Mouse (Mus musculus): Measurements from ENCODE around the gene Sh2d6.
"Not testable (repeated sequence)": the region's sequence is repeated elsewhere in the genome, so short reads cannot be mapped to it uniquely, and the experiment has no call there.

Sh2d6 gene

DNA sequence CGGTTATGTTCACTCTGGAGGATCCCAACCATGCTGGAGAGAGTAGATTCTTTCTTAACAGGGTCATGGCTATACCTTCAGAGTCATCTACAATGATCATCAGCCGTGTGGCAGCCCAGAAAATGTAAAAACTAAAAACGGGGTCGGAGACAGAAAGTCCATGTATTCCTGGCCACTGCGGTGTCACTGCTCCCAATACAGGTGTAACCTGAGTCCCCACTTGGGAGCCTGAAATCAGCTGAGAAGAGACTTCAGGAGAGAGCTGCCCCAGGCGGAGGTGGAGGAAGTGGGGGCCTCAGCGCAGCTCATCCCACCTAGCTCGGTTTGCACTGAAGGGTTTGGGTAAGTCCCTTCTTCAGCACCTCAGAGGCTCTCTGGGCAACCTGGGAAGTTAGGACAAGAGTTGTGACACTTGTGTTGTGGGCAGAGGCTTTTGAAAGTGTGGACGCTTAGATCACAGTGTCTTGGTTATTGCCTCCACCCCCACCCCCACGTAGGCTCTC is 16.5 kb upstream of the Sh2d6 start:
- in situ Hi-C loops (cut with MboI, MseI): no loop called here

DNA sequence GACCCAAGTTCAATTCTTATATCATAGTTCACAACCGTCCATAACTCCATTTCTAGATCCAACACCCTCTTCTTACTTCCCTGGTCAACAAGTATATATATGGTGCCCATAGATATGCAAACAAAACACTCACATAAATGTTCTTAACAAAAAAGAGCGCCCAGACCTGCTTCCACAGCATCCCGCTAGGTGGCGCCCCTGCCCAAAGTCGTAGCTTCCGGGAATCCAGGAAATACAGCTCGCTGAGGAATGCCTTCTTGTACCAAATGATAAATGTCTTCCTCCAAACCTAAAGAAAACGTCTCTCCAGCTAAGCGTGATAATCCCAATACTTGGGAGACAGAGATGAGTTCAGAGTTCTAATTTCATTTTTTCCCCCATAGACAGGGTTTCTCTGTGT is 13.7 kb upstream of the Sh2d6 start:
- in situ Hi-C loops (cut with MboI, MseI): no loop called here

DNA sequence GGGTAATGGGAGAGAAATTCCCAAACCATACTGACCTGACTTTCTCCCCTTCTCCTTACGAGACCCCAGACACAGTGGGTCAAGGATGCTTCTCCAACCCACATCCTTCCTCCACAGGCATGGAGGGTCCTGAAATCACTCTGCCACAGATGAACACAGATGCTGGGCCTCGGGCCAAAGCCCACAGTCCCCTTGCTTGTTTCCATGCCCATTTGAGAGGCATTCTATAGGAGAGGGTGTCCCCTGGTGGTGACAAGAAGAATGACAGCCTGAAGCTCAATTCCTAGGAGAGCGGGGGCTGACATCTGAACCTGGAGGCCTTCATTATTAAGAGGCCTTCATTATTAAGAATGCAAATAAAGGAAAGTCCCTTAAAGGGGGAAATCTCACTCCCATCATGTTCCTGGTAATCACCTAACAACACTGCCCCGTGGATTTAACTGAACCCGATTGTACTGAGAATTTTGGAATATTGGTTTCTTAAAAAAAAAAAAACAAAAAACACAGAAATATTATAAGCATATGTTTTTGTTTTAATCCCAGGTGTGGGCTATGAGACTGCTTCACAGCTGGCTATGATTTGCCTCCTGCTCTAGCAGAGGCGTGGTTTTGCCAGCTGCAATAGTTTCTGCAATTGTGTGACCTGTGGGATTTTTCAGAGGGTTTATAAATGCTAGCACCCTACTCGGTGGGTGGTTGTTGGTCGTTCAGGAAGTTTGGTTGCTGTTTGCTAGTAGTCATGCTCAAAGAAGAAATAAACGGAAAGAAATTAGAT is 12.7 kb upstream of the Sh2d6 start:
- in situ Hi-C loops (cut with MboI, MseI): no loop called here

DNA sequence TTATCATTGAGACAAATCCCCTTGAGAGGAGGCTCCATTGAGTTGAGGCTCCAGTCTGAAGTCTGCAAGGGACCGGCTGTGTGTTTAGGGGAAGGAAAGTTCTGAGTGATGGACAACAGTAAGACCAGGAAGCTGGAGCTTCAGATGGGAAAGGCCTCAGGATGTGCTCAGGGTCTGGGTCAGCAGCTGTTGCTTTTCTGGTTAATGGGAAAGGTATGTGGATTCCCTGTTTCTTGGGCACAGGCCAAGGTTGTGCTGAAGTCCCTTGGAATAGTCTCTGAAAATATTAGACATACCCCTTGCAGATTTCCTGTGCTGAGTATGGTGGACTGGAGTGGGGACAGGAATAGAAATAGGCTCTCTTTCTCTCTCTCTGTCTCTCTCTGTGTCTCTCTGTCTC is 12.0 kb upstream of the Sh2d6 start:
- in situ Hi-C loops (cut with MboI, MseI): not testable (repeated sequence)

DNA sequence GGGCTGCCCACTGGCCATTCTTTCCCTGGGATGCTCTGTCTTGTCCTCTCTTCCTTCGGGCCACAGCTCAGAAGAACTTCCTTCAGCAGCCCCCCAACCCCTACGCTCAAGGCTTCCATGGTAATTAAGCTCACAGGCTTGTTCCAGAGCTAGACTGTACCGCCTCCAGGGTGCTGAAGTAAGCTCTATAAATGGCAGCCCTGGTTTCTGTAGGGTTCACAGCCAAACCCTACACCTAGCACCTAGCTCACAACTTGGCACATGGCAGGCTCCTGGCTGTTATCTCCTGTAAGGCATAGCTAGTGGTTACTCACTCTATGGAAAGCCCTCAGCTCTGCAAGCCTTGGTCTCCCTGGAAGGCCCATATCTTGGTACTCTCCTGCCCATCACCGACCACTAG is 11.1 kb upstream of the Sh2d6 start:
- in situ Hi-C loops (cut with MboI, MseI): no loop called here

DNA sequence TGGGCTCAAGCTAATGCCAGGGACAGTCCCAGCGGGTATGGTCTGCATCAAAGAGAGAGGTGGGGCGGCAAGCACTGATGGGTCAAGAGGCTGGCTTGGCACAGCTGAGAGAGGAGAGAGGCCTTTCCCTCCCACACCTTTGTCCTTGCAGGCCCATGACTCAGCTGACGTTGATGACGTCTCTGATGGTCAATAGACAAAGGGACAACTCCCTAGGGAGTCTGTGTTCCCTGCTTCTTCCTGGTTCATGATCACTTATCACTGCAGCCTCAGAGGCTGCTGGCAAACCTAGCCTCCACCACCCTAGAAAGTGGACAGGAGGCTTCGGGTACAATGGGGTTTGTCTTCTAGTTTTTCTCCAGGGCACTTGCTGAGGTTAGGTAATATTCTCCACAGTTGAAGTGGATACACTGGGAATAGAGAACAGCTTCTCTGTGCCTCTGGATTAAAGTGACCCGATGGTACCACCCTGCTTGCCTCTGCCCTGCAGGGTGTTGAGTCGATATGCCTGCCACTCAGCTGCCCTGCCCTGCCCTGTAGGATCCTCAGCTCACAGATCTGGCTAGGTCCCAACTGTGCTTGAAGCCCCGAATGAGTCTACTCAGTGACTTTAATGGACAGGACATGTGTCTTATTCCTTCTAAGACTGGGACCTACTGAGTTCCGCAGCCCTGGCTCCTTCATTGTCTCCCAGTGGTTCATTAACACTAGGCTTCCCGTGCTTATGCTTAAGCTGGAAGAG is 7.1 kb upstream of the Sh2d6 start:
- in situ Hi-C loops (cut with MboI, MseI): loop anchor here (5.0 kb wide), 1 partner anchor 101 kb away; no protein-coding TSS in a partner anchor

DNA sequence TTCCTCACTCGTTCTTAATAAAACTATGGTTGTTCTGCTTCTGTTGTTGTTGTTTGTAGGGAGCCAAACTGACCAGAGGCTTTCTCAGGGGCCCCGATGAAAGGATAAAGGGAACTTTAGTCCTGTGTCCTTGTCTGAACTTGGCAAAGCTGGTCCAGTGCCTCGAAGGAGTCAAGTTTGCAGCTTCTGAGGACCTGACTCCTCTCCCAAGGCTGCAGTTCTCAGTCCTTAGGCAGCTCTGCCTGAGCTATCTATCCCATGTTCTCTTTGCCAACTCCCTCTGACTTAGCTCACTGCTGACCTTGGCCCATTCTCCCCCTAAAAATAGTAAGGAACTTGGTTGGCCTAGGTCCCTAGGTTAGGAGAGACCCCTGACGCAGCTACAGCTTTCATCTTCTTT is 5.6 kb upstream of the Sh2d6 start:
- in situ Hi-C loops (cut with MboI, MseI): loop anchor here (5.0 kb wide), 1 partner anchor 100 kb away; no protein-coding TSS in a partner anchor

DNA sequence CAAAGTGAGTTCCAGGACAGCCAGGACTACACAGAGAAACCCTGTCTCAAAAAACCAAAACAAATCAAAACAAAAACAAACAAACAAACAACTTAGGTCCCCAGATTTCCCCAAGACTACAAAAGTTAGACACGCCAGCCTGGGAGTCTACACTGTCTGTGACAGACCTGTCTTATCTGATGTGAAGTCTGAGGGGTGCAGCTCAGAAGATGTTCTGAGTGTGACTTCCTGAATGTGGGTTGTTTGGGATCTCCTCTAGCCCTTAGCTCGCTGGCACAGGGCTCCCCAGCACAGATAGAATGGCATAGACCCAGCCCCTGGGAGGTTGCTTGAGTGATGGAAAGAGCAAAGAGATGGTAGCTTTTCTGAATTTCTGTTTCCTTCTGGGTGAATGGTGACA is 2.7 kb upstream of the Sh2d6 start:
- in situ Hi-C loops (cut with MboI, MseI): no loop called here

DNA sequence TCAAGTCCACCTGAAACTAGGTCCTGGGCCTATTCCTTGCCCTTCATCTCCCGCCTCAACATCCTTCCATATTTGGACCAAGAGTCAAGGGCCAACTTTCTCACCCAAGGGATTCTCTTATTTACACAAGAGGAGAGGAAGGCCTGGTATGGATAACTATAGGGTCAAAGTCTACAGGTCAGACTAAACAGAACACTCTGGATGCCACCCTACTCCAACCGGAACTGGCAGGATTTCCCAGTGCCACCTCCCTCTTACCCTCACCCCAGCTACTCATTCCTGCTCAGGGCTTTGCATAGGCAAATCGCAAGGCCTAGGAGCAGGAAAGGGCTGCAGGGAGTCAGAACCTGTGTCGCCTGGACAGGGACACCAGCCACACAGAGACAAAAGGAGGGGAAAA is 1.7 kb upstream of the Sh2d6 start:
- in situ Hi-C loops (cut with MboI, MseI): no loop called here

DNA sequence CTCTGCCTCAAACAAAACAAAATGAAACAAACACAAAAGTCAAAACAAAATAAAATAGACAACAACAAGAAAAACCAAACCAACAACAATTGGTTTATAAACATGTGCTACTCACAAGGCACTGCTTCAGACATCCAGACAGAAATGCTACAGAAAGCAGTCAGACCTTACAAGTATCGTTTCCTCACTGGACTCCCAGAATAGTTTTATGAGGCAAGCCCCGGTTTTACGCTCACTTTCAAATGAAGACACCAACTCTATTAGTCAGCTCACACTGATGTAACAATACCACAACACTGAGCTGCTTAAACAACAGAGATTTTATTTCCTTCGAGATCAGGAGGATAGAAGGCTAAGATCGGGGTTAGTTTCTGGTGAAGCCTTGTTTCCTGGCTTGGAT is 781 bp upstream of the Sh2d6 start:
- in situ Hi-C loops (cut with MboI, MseI): no loop called here

DNA sequence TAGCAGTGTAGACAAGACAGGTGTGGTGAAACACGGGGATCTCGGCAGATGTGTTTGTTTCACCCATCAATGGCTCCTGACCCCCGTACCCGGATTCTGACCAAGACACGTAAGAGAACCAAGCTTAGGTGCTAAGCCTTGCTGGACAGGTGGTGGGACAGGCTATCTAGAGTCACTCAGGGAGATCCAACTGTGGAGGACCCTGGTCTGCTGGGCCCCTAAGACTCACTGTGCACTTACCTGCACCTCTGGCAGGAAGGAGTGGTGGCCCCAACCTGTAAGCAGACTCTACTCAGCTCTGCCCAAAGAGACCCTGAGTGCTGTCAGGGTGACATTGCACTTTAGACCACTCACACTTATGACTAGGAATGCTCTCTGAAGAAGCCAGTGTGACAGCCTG is 603 bp downstream of the Sh2d6 start:
- in situ Hi-C loops (cut with MboI, MseI): no loop called here

DNA sequence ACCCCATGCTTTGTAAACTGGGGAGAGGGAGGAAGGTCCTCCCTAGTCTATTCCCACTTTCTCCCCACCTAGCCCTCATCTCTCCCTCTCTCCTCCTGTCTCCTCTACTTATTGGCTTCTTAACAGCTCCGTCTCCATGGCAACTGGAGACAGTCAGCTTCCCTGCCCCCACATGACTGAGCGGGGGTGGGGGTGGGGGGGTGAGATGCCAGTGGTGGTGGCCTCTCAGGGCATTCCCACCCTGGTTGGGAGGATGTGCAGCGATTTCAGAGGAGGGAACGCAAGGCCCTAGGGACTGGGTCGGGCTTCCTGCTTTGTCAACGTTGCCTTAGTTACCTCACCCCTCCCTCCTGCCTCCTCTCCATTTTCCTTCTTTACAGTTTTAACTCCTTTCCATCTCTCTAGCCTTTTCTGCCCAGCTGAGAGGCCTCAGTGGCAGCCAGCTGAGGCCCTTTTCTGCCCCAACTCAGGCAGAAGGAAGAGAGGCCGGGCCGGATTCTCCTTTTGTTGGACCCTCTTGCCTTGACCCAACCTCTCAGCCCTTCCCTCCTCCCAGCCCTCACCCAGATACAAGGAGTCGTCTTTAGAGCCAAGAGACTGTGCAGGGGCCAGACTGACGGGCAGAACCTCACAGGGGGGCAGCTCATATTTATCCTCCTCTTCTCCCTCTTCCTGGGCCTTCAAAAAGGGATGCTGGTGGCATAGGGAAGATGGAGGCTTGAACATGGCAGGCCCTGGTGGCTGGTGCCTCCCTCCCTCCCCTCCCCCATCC is 1.4 kb downstream of the Sh2d6 start:
- in situ Hi-C loops (cut with MboI, MseI): no loop called here

DNA sequence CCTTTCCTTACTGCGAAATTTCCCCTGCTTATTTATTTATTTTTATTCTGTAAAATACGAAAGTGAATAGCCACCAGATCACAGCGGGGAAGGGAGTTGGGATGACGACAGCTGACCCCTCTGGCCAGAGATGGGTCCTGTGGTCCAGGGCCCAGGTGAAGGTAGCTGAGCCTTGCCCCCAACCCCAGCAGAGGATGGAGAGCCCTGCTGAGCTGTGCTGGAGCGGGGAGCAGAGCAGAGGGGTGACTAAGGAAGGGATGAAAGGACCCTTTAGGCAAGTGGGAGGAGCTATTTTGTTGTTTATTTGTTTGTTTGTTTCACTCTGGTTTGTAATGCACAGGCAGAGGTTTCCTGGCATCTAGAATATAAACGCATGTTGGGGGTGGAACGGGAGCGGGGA is 2.2 kb downstream of the Sh2d6 start:
- in situ Hi-C loops (cut with MboI, MseI): no loop called here

DNA sequence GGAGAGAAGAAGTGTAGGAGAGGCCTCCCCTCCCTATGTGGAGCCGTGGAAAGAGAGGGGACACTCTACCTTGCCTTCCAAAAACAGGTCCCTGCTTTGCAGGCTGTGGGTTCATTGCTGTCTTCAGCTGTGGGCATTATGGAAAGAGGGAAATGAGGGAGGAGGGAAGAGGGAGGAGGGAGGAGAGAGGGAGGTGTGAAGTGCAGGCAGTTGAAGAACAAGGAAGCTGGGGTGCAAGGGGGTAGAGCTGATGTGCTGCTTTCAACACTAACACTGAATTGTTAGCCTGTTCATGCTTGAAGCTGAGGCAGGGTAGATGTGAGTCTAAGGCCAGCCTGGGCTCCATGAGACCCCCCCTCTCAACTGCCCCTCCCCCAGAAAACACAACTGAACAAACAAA is 2.7 kb downstream of the Sh2d6 start:
- in situ Hi-C loops (cut with MboI, MseI): no loop called here

DNA sequence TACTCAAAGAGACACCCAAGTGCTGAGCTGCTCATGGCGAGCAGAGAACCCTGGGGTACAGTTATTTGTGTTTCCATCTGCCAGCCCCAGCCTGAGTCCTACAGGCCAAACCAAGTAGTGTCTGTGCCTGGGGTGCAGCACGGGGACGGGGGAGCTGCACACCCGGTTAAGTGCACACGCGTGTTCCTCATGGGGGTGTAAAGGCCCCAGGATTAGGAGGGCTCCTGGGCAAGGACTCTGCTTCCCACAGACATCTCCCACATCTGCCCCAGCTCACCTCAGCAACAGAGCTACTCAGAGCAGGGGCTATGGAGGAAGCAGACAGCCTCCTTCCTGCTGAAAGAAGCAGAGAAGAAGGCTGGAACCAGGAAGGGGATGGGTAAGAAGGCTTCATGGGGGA is 5.9 kb downstream of the Sh2d6 start:
- in situ Hi-C loops (cut with MboI, MseI): no loop called here

DNA sequence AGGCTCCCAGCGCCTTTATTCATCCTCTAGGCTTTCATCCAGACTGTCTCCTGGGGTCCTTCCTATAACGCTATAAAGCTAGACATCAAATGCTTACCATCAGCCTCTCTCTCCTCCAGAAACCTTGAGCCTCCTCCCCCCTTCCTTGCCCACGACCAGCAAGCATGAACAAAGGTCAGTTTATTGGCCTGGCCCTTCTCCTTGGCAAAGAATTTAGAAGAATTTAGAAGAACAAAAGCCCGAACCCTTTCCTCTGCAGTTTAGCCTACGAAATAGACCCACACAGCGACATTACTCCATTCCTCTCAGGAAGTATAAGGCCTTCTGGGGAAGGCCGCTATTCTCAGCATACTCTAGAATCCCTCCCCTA is 8.5 kb downstream of the Sh2d6 start:
- in situ Hi-C loops (cut with MboI, MseI): no loop called here

DNA sequence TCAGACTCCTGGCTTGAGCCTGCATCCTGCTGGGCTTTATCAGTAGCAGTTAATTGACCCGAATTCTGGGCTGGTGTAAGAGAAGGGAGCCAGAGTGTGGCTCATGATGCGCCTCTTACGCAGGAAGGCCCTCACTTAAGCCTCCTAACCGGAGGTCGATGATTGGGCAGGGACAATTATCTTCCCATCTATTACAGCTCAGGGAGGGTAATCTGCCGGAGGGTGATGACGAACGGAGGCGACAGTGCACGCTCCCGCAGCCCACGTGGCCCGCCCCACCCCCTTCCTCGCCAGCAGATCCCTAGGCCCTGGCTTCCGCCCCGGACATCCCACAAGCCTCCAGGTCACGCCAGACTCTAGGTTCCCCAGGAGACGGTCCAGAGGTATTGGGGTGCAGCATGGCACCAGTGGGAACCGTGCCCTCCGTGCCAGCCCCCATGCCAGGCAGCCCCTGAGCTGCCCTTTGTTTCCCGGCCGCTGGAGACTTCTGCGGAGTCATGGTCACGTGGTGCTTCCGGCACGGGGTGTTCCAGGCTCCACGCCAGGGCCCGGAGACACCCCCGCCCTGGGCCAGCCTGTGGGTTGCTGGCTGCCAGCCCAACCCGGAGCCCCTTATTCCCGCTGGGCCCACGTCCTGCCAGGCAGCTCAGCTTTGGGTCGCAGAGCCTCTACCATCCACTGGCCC is 9.0 kb downstream of the Sh2d6 start:
- in situ Hi-C loops (cut with MboI, MseI): no loop called here

DNA sequence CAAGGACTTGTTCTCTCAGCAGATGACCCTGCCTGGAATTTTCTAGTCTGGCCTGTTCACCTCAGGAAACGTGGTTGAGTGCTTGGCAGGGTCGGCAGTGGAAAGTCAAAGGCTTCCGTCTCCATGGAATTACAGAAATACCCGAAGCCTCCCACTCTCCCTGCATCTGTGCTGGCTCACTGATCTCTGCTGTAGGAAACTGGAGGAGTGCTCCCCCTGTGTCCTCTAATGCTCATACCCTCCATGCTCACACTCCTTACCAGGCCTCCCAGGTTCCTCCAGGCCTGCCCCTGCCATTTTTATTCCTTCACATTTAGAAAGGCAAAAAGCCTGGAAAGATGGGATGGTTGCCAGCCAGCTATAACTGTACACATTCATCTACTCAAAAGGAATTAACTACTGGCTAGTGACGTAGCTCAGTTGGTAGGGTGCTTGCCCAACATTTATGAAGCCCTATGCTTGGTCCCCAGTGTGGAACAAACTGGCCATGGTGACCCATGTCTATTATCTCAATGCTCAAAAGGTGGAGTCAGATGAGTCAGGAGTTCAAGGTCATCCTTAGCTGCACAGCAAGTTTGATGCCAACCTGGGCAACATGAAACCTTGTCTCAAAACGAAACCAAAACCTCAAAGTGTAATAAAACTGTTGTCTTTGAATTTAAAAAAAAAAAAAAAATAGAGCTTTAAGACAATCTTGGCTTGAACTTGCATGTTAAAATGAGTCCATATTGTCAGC is 10.7 kb downstream of the Sh2d6 start:
- in situ Hi-C loops (cut with MboI, MseI): no loop called here

DNA sequence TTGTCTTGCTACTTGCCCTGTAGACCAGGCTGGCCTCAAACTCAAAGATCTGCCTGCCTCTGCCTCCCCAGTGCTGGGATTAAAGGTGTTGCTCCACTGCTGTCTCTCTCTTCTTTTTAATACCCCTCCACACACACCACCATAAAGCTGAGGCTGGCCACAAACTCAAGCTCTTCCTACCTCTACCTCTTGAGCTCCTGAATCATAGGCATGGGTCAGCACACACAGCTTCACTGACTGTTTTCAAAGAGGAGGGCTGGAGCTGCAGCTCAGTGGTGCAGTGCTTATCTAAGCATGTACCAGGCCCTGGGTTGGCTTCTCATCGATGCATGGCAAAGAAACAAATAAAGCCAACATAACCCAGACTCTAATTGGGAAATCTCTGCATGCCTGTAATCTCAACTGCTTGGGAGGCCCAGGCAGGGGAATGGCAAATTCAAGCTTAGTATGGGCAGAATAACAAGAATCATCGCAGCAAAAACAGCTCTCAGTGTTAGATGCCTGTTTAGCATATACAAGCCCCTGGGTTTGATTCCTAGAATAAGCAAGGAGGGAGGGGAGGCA is 11.6 kb downstream of the Sh2d6 start:
- in situ Hi-C loops (cut with MboI, MseI): no loop called here

DNA sequence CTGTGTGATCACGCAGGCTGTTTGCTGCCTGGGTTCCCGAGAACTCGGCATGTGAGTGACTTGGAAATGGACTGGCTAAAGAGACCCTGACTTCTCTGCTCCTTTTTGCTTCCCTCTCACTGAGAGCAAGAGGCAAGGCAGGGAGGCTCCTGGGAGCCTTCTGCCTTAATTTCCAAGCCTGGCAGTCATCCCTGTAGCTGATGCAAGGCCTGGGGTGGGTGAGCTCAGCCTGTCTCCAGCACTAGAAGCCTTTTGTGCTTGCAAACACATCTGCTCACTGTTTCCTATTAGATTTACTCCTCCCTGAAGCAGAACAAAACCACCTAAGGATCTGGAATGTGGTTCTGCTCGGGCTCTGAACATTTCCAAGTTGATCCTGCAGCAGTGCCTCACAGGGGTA is 12.9 kb downstream of the Sh2d6 start:
- in situ Hi-C loops (cut with MboI, MseI): no loop called here

DNA sequence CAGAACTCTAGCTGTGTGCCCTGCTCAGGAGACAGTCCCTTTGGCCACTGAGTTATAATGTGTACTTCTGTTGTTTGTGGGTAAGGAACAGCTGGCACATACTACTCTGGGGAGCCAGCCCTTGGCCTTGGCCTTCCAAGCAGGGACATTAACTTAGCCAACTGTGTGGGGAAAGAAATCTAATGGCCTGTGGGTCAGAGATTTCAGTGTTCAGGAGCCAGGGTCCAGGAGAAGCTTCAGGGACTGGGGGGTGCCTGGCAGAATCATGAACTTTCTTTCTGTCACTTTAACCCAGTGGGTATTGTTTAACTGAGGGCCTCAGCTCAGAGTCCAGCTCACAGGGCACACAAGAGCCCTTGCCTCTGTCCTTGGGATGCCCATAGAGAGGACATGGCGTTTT is 15.4 kb downstream of the Sh2d6 start:
- in situ Hi-C loops (cut with MboI, MseI): no loop called here
